Mouse (Mus musculus): ENCODE results near the gene Gm29776. TPM values are rescaled to one million over a fixed set of nuclear protein-coding genes. Genes with fewer than 3 reads are reported as not detected.

Gm29776 gene
- polyA plus RNA-seq (2017; shearing (Covaris generic)) = 0.38 TPM

GRCm38 (mm10) chr14:54698733-54699132, at the start of gene Gm29776:
Gene Gm29776, minus strand, starts transcription at chr14:54698833.

GRCm38 (mm10) chr14:54712074-54712473, 13.4 kb upstream of the Gm29776 start, which contains the start of gene Cebpe:
Gene Cebpe, minus strand, starts transcription at chr14:54712174.

GRCm38 (mm10) chr14:54686522-54687143, 12.0 kb downstream of the Gm29776 start, which contains the start of gene Acin1:
Gene Acin1, minus strand, starts transcription at chr14:54686931.

GRCm38 (mm10) chr14:54686063-54686521, 12.5 kb downstream of the Gm29776 start, which contains the start of gene 1700123O20Rik:
Gene 1700123O20Rik, plus strand, starts transcription at chr14:54686216.

Other genes with a start within 250 kb of the Gm29776 start
- gene Lrp10, start 234.7 kb downstream of the Gm29776 start, polyA plus RNA-seq (2017; shearing (Covaris generic)) = 38.7 TPM
- gene Rem2, start 222.7 kb downstream of the Gm29776 start, polyA plus RNA-seq (2017; shearing (Covaris generic)) = 0.61 TPM
- gene Prmt5, start 181.3 kb downstream of the Gm29776 start, polyA plus RNA-seq (2017; shearing (Covaris generic)) = 49.7 TPM
- gene Haus4, start 144.2 kb downstream of the Gm29776 start, polyA plus RNA-seq (2017; shearing (Covaris generic)) = 22.4 TPM
- 0.16 TPM for gene Ajuba, start 121.3 kb downstream of the Gm29776 start, polyA plus RNA-seq (2017; shearing (Covaris generic))
- gene 4931414P19Rik, start 92.8 kb downstream of the Gm29776 start, polyA plus RNA-seq (2017; shearing (Covaris generic)) = 3.0 TPM
- gene Psmb5, start 80.8 kb downstream of the Gm29776 start, polyA plus RNA-seq (2017; shearing (Covaris generic)) = 280 TPM
- 0.06 TPM for gene Psmb11, start 77.4 kb downstream of the Gm29776 start, polyA plus RNA-seq (2017; shearing (Covaris generic))
- gene Gm17606, start 57.9 kb downstream of the Gm29776 start, polyA plus RNA-seq (2017; shearing (Covaris generic)) = not detected
- 0.46 TPM for gene Cdh24, start 57.5 kb downstream of the Gm29776 start, polyA plus RNA-seq (2017; shearing (Covaris generic))
- gene 1700123O20Rik, start 12.6 kb downstream of the Gm29776 start, polyA plus RNA-seq (2017; shearing (Covaris generic)) = 93.8 TPM
- 123 TPM for gene Acin1, start 11.9 kb downstream of the Gm29776 start, polyA plus RNA-seq (2017; shearing (Covaris generic))
- not detected for gene Cebpe, start 13.3 kb upstream of the Gm29776 start, polyA plus RNA-seq (2017; shearing (Covaris generic))
- 0.24 TPM for gene Slc7a8, start 83.1 kb upstream of the Gm29776 start, polyA plus RNA-seq (2017; shearing (Covaris generic))
- not detected for gene Rnf212b, start 115.3 kb upstream of the Gm29776 start, polyA plus RNA-seq (2017; shearing (Covaris generic))
- gene Homez, start 172.1 kb upstream of the Gm29776 start, polyA plus RNA-seq (2017; shearing (Covaris generic)) = 3.7 TPM
- gene Ppp1r3e, start 178.7 kb upstream of the Gm29776 start, polyA plus RNA-seq (2017; shearing (Covaris generic)) = 0.45 TPM
- 0.31 TPM for gene Bcl2l2, start 184.5 kb upstream of the Gm29776 start, polyA plus RNA-seq (2017; shearing (Covaris generic))
- gene Gm20521, start 184.6 kb upstream of the Gm29776 start, polyA plus RNA-seq (2017; shearing (Covaris generic)) = 0.38 TPM
- gene Pabpn1, start 193.7 kb upstream of the Gm29776 start, polyA plus RNA-seq (2017; shearing (Covaris generic)) = 29.9 TPM
- gene Slc22a17, start 214.3 kb upstream of the Gm29776 start, polyA plus RNA-seq (2017; shearing (Covaris generic)) = 1.1 TPM
- not detected for gene Efs, start 227.3 kb upstream of the Gm29776 start, polyA plus RNA-seq (2017; shearing (Covaris generic))
- gene Il25, start 233.9 kb upstream of the Gm29776 start, polyA plus RNA-seq (2017; shearing (Covaris generic)) = not detected
- gene Cmtm5, start 237.4 kb upstream of the Gm29776 start, polyA plus RNA-seq (2017; shearing (Covaris generic)) = not detected